Mouse (Mus musculus): ENCODE results near the gene Cdc45. TPM values are rescaled to one million over a fixed set of nuclear protein-coding genes. Genes with fewer than 3 reads are reported as not detected.

Cdc45 gene
- polyA plus RNA-seq, 1 experiment from 2014 or later: 9.6 TPM

GRCm38 (mm10) chr16:18833486-18833885, 21.7 kb upstream of the Cdc45 start:
- no peak for ATAC-seq
- Histone ChIP-seq H3K27me3 (replicated peaks; ENCODE audit: control insufficient read depth, insufficient read depth, low read length) (no peaks in the 10 kb centered on the region), H3K9me3 (ENCODE audit: control insufficient read depth, low read length) (no peaks in the 10 kb centered on the region), H3K4me1 (ENCODE audit: control insufficient read depth, insufficient read depth, low read depth, low read length) (no peaks in the 10 kb centered on the region), H3K4me2 (ENCODE audit: low read length) (no peak overlapping the region), H3K36me3 (ENCODE audit: control insufficient read depth, insufficient read depth, low read length) (peaks cover 31% of the 10 kb centered on the region), H3K4me3 (ENCODE audit: low read length) (no peak overlapping the region), H3K27ac (ENCODE audit: low read depth, low read length) (no peak overlapping the region), H3K9ac (ENCODE audit: low read depth, low read length) (no peak overlapping the region)
- 65% methylated on average over 2 of the region's 2 CpGs for WGBS

- 93% methylated on average over 6 of the region's 6 CpGs for WGBS
- Histone ChIP-seq H3K9me3 (ENCODE audit: control insufficient read depth, low read length) (no peaks in the 10 kb centered on the region), H3K4me1 (ENCODE audit: control insufficient read depth, insufficient read depth, low read depth, low read length) (no peaks in the 10 kb centered on the region), H3K4me3 (ENCODE audit: low read length) (no peak overlapping the region), H3K27ac (ENCODE audit: low read depth, low read length) (no peak overlapping the region), H3K36me3 (ENCODE audit: control insufficient read depth, insufficient read depth, low read length) (peaks cover 60% of the 10 kb centered on the region), H3K9ac (ENCODE audit: low read depth, low read length) (no peak overlapping the region), H3K4me2 (ENCODE audit: low read length) (no peak overlapping the region), H3K27me3 (replicated peaks; ENCODE audit: control insufficient read depth, insufficient read depth, low read length) (no peaks in the 10 kb centered on the region)
- ATAC-seq: no peak
Measured at GRCm38 (mm10) chr16:18829102-18829501, 17.3 kb upstream of the Cdc45 start.

DNA sequence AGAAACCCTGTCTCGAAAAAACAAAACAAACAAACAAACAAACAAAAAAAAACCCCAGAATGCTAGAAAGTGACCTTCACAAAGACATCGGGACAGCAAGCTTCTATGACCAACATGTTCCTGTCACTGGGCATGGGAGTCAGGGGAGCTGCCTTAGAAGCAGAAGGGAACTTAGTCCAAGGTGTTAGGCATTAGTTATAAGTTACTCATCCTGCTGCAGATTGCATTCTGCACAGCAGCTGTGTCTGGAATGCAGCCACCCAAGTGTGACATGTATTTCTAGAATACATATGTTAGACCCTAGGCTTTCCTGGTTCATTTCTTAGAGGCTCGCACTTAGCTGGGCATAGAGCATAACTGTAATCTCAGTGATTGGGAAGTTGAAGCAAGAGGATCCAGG, 16.8 kb upstream of the Cdc45 start:
- whole genome bisulfite sequencing: 93% methylated on average over 3 of the region's 3 CpGs
- H3K4me2 ChIP-seq (ENCODE audit: low read length): no peak overlapping the region
- no peaks in the 10 kb centered on the region for H3K27me3 ChIP-seq (replicated peaks; ENCODE audit: control insufficient read depth, insufficient read depth, low read length)
- ATAC-seq: no peak
- no peak overlapping the region for H3K4me3 ChIP-seq (ENCODE audit: low read length)
- H3K36me3 ChIP-seq (ENCODE audit: control insufficient read depth, insufficient read depth, low read length): peaks cover 58% of the 10 kb centered on the region
- no peak overlapping the region for H3K27ac ChIP-seq (ENCODE audit: low read depth, low read length)
- no peak overlapping the region for H3K9ac ChIP-seq (ENCODE audit: low read depth, low read length)
- no peaks in the 10 kb centered on the region for H3K4me1 ChIP-seq (ENCODE audit: control insufficient read depth, insufficient read depth, low read depth, low read length)
- H3K9me3 ChIP-seq (ENCODE audit: control insufficient read depth, low read length): no peaks in the 10 kb centered on the region

- Histone ChIP-seq H3K4me3 (ENCODE audit: low read length) (no peak overlapping the region), H3K4me2 (ENCODE audit: low read length) (no peak overlapping the region), H3K36me3 (ENCODE audit: control insufficient read depth, insufficient read depth, low read length) (peaks cover 70% of the 10 kb centered on the region), H3K9ac (ENCODE audit: low read depth, low read length) (no peak overlapping the region), H3K4me1 (ENCODE audit: control insufficient read depth, insufficient read depth, low read depth, low read length) (no peaks in the 10 kb centered on the region), H3K9me3 (ENCODE audit: control insufficient read depth, low read length) (no peaks in the 10 kb centered on the region), H3K27ac (ENCODE audit: low read depth, low read length) (no peak overlapping the region), H3K27me3 (replicated peaks; ENCODE audit: control insufficient read depth, insufficient read depth, low read length) (no peaks in the 10 kb centered on the region)
- ATAC-seq: no peak
- 65% methylated on average over 4 of the region's 4 CpGs for WGBS
Measured at GRCm38 (mm10) chr16:18822925-18823324, 11.1 kb upstream of the Cdc45 start.

GRCm38 (mm10) chr16:18822356-18822755, 10.6 kb upstream of the Cdc45 start:
- Histone ChIP-seq H3K36me3 (ENCODE audit: control insufficient read depth, insufficient read depth, low read length) (peaks cover 65% of the 10 kb centered on the region), H3K4me1 (ENCODE audit: control insufficient read depth, insufficient read depth, low read depth, low read length) (no peaks in the 10 kb centered on the region), H3K9ac (ENCODE audit: low read depth, low read length) (no peak overlapping the region), H3K4me2 (ENCODE audit: low read length) (no peak overlapping the region), H3K27ac (ENCODE audit: low read depth, low read length) (no peak overlapping the region), H3K27me3 (replicated peaks; ENCODE audit: control insufficient read depth, insufficient read depth, low read length) (no peaks in the 10 kb centered on the region), H3K9me3 (ENCODE audit: control insufficient read depth, low read length) (no peaks in the 10 kb centered on the region), H3K4me3 (ENCODE audit: low read length) (no peak overlapping the region)
- ATAC-seq: no peak
- WGBS: 80% methylated on average over 1 of the region's 1 CpGs

DNA sequence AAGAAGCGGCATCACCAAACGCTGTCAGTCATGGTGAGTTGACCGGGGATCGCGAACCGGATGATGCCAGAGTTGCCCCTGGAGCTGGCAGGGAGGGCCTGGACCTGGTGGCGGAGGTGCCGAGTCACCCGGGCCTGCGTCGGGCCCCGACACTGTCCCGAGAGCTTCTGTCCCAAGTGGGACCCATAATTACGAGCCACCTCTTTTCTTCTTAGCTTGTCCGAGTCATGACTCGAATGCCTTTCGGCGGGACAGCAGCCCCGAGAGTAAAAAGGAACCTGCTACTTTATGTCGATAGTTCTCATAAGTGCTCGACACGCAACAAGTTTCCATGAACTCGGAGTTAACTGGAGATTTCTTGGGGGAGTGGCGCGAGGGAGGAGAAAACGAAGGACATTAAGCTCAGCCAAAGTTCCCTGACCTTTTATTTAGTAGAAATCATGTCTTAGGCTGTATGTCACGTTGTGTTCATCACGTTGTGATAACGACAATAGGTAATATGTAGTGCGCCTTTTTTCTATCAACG, 661 bp upstream of the Cdc45 start:
- Histone ChIP-seq H3K4me1 (ENCODE audit: control insufficient read depth, insufficient read depth, low read depth, low read length) (peaks cover 9% of the 10 kb centered on the region), H3K36me3 (ENCODE audit: control insufficient read depth, insufficient read depth, low read length) (peaks cover 11% of the 10 kb centered on the region), H3K27ac (ENCODE audit: low read depth, low read length) (peak overlapping the region; percentile 65; the same call in 1 of the 2 replicates), H3K4me2 (ENCODE audit: low read length) (peak overlapping the region; percentile 61), H3K9me3 (ENCODE audit: control insufficient read depth, low read length) (no peaks in the 10 kb centered on the region), H3K4me3 (ENCODE audit: low read length) (peak overlapping the region; percentile 74), H3K27me3 (replicated peaks; ENCODE audit: control insufficient read depth, insufficient read depth, low read length) (no peaks in the 10 kb centered on the region), H3K9ac (ENCODE audit: low read depth, low read length) (peak overlapping the region; percentile 77)
- WGBS: 1% methylated on average over 31 of the region's 31 CpGs
- peak; percentile 58 for ATAC-seq

DNA sequence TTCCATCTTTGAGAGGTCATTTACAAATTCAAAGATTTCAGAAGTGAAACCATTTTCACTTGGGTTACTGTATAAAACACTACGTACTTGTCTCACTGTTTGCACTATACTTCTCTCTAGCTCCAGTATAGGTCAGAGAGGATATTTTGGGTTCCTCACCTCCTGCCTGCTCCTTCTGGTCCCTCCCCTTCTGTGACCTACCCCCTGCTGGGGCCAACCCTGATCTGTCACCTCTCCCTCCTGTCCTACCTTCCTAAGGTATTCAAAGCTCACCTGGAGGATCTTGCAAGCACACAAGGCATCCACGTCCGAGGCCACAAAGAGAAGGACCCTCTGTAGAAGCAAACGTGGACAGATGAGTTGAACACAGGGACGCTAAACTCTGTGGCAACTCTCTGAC, 755 bp downstream of the Cdc45 start:
- no peak; the same call in 1 of the 2 replicates for ATAC-seq
- Histone ChIP-seq H3K36me3 (ENCODE audit: control insufficient read depth, insufficient read depth, low read length) (peaks cover 6% of the 10 kb centered on the region), H3K9ac (ENCODE audit: low read depth, low read length) (peak overlapping the region; percentile 43; the same call in 1 of the 2 replicates), H3K27me3 (replicated peaks; ENCODE audit: control insufficient read depth, insufficient read depth, low read length) (no peaks in the 10 kb centered on the region), H3K4me2 (ENCODE audit: low read length) (peak overlapping the region; percentile 84), H3K9me3 (ENCODE audit: control insufficient read depth, low read length) (no peaks in the 10 kb centered on the region), H3K4me1 (ENCODE audit: control insufficient read depth, insufficient read depth, low read depth, low read length) (peaks cover 9% of the 10 kb centered on the region), H3K27ac (ENCODE audit: low read depth, low read length) (no peak overlapping the region), H3K4me3 (ENCODE audit: low read length) (peak overlapping the region; percentile 74)
- WGBS: 9% methylated on average over 5 of the region's 5 CpGs

GRCm38 (mm10) chr16:18809001-18809400, 2.8 kb downstream of the Cdc45 start:
- H3K36me3 ChIP-seq (ENCODE audit: control insufficient read depth, insufficient read depth, low read length): peaks cover 4% of the 10 kb centered on the region
- 96% methylated on average over 5 of the region's 5 CpGs for WGBS
- H3K9me3 ChIP-seq (ENCODE audit: control insufficient read depth, low read length): no peaks in the 10 kb centered on the region
- no peak overlapping the region for H3K9ac ChIP-seq (ENCODE audit: low read depth, low read length)
- no peak overlapping the region for H3K4me2 ChIP-seq (ENCODE audit: low read length)
- no peak for ATAC-seq
- H3K4me3 ChIP-seq (ENCODE audit: low read length): no peak overlapping the region
- no peaks in the 10 kb centered on the region for H3K27me3 ChIP-seq (replicated peaks; ENCODE audit: control insufficient read depth, insufficient read depth, low read length)
- H3K27ac ChIP-seq (ENCODE audit: low read depth, low read length): no peak overlapping the region
- H3K4me1 ChIP-seq (ENCODE audit: control insufficient read depth, insufficient read depth, low read depth, low read length): peaks cover 9% of the 10 kb centered on the region

- 88% methylated on average over 2 of the region's 2 CpGs for WGBS
- Histone ChIP-seq H3K4me2 (ENCODE audit: low read length) (no peak overlapping the region), H3K4me1 (ENCODE audit: control insufficient read depth, insufficient read depth, low read depth, low read length) (no peaks in the 10 kb centered on the region), H3K9me3 (ENCODE audit: control insufficient read depth, low read length) (no peaks in the 10 kb centered on the region), H3K27ac (ENCODE audit: low read depth, low read length) (no peak overlapping the region), H3K27me3 (replicated peaks; ENCODE audit: control insufficient read depth, insufficient read depth, low read length) (no peaks in the 10 kb centered on the region), H3K9ac (ENCODE audit: low read depth, low read length) (no peak overlapping the region), H3K36me3 (ENCODE audit: control insufficient read depth, insufficient read depth, low read length) (peaks cover 4% of the 10 kb centered on the region), H3K4me3 (ENCODE audit: low read length) (no peak overlapping the region)
- ATAC-seq: 0 out of 2 replicates have a peak, but pooled peaks have one; percentile 34
Measured at GRCm38 (mm10) chr16:18805746-18806145, 6.0 kb downstream of the Cdc45 start.

GRCm38 (mm10) chr16:18798841-18799240, 12.9 kb downstream of the Cdc45 start:
- WGBS: 51% methylated on average over 2 of the region's 2 CpGs
- no peak overlapping the region for H3K9ac ChIP-seq (ENCODE audit: low read depth, low read length)
- no peaks in the 10 kb centered on the region for H3K4me1 ChIP-seq (ENCODE audit: control insufficient read depth, insufficient read depth, low read depth, low read length)
- H3K27me3 ChIP-seq (replicated peaks; ENCODE audit: control insufficient read depth, insufficient read depth, low read length): no peaks in the 10 kb centered on the region
- peak; percentile 84 for ATAC-seq
- no peak overlapping the region for H3K4me3 ChIP-seq (ENCODE audit: low read length)
- no peak overlapping the region for H3K27ac ChIP-seq (ENCODE audit: low read depth, low read length)
- H3K36me3 ChIP-seq (ENCODE audit: control insufficient read depth, insufficient read depth, low read length): no peaks in the 10 kb centered on the region
- no peak overlapping the region for H3K4me2 ChIP-seq (ENCODE audit: low read length)
- H3K9me3 ChIP-seq (ENCODE audit: control insufficient read depth, low read length): no peaks in the 10 kb centered on the region

Measured in hindbrain, embryonic 16.5 days (tissue).